Mouse (Mus musculus): ENCODE results near the gene Rora.

Gene Rora

DNA sequence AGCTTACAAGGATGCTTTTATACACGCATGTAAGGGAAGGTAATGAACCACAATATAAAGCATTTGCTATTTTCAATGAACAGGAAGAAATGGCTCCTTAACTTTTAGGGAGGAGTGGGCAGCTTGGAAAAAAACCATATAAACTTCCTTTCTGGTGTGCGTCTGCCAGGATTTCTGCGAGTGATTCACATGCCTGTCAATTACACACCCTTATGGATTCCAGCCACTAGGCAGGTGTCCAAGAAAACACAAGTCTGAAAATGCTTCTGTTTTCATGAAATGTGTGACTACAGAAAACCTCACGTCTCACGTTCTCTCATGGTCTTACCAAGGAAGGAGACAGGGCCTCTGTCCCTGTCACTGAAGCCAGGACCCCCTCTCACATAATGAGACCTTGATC is 560.2 kb downstream of the Rora start:
- DNase-seq (ENCODE audit: low spot score in 2 of 2), result peak in 1 of 2 experiments; percentile 25

DNA sequence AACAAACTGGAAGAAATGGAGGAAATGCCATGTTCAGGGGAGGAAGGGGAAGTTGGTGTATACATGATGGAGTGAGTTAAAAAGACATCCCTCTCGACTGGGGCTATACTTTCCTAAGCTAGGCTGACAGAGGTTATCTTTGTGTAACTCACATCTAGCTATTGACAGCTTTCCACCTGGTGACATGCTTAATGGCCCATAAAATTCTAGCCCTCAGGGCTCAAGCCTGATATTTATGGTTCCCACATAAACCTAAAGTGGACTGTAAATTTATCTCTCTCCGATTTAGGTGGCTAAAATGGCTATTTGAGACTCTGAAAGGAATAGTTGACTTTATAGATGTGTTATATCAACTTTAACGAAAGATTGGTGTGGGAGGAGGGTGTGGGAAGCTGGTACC is 571.3 kb downstream of the Rora start:
- DNase-seq (ENCODE audit: low spot score in 2 of 2), result no peak

- DNase-seq (ENCODE audit: low spot score in 2 of 2), result no peak
These were observed 572.8 kb downstream of the Rora start for GRCm38 (mm10) chr9:69226424-69226823.

DNA sequence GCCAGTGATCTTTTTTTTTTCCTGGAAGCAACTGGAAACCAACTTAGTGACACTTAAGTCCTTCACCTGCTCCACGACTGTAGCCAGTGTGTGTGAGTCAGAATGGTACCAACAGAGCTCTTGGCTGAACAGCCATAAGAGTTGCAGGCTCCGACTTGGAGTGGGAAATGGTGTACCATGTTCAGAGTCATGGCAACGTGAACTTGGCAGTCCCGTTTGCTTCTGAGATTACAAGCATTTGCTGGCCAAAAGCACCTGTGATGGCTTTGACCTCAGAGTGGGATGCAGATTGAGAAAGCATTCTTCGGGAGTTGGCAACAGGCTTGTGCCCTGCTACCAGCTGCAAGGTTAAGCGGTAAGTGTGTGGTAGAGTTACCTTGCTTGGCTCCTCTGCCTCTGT is 574.2 kb downstream of the Rora start:
- no peak for DNase-seq (ENCODE audit: low spot score in 2 of 2)

GRCm38 (mm10) chr9:69229935-69230334 is 576.3 kb downstream of the Rora start:
- DNase-seq (ENCODE audit: low spot score in 2 of 2), result peak in 1 of 2 experiments; percentile 6

DNA sequence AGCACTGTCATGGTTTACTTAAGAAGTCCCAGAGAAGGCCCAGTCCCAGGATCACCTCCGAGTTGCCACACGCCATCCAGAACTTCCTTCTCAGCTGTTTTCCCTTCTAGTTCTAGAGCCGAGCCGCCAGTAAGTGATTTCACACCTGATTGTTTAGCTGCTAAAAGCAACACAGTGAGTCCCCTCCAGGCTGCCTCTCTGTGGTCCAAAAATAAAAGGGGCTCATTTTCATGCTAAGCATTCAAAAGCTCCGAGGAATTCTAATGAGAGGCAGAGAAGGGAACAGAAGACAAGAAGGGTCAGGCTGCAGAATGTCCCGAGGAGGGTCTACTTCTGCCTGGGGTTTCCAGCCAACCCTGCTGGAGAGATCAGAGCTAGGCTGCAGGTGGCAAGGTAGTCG is 580.9 kb downstream of the Rora start:
- no peak for DNase-seq (ENCODE audit: low spot score in 2 of 2)

DNA sequence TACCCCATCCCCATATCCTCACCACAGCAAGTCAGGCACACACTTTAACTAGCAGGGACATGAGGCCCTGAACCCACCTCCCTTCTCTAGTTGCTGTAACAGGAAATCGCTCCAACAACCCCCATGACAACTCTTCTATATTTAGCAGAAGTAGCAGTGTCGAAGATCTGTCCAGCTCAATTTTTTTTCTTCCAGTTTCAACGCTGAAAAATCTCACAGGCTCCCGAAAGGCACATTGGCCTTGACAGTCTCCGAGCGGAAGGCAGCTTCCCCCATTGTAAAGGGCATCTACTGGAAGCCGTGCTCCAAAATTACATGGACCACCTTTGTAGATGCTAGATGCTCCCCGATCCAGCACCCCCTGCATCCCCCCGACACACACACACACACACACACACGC is 583.7 kb downstream of the Rora start:
- no peak for DNase-seq (ENCODE audit: low spot score in 2 of 2)

DNA sequence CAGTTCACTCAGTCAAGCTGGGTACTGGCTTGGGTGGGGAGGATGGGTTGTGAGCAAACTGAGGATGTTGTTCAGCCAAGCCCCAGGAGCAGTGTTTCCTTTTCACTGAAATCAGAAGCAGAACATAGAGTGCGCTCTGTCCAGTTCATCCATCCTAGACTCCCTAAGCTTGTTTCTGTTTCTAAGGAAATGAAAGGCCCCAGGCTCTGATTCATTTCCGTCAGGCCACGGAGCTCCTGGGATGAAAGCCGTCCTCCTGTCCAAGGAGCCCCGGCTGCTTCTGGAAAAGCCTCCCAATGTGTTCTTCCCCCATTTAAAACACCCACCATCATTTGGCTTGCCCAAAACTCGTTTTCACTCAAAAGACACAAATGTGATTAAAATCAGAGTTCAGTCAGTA is 589.0 kb downstream of the Rora start:
- no peak for DNase-seq (ENCODE audit: low spot score in 2 of 2)

DNA sequence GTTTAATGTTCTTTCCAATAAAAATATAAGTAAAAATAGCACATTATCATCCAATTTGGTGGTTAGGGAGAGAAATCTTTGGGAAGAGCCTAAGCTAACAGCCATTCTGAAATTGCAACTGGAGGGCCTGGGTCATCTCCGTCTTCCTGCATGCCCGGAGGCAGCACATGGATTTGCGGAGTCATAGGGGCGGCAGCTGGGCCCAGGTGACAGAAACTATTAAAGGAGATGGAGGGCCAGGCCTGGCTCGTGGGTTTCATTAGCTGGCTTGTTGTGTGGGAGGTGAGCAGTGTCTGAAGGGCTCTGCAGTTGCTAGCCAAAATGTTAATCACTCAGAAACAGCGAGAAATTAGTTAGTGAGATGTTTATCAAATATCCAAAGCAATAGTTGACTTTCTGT is 590.0 kb downstream of the Rora start:
- no peak for DNase-seq (ENCODE audit: low spot score in 2 of 2)

- no peak for DNase-seq (ENCODE audit: low spot score in 2 of 2)
These were observed 592.6 kb downstream of the Rora start for GRCm38 (mm10) chr9:69246225-69246624.

- DNase-seq (ENCODE audit: low spot score in 2 of 2), result no peak
These were observed 596.0 kb downstream of the Rora start for GRCm38 (mm10) chr9:69249586-69249985.

DNA sequence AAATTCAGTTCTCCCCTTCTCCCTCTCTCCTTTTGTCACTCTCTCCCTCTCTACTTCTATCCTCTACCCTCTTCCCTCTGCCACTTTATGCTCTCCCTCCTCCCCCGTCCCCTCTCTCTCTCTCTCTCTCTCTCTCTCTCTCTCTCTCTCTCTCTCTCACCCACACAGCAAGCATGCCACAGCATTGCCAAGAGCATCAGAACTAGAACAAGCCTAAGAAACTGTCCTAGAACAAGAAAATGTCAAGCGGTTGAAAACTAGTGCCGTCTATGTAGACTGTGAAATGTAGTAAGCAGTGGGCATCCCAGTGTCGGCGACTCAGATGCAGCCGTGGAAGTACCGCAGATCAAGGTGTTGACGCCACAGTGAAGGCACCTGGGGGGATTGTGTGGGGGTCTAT is 596.7 kb downstream of the Rora start:
- no peak for DNase-seq (ENCODE audit: low spot score in 2 of 2)

- DNase-seq (ENCODE audit: low spot score in 2 of 2), result no peak
These were observed 604.9 kb downstream of the Rora start for GRCm38 (mm10) chr9:69258506-69258905.

DNA sequence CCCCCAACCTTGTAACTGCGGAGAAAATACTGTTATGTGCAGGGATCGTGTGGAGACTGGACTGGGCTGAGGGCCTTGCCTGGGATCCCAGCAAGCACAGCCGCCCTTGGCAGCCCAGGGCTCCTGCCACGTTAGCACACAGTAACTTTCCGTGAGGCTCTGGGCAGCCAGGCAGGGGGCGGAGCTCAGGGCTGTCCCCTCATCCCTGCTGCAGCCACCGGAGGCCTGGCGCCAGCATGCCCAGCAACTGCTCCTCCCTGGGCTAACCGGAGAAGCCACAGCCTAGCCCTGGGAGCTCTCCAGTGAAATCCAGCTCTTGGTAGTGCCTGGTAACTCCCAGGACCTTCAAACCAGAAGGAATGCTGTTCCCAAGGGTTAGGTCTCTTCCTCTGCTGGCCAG is 605.8 kb downstream of the Rora start:
- DNase-seq (ENCODE audit: low spot score in 2 of 2), result peak; percentile 41 to 71

GRCm38 (mm10) chr9:69265151-69265550 is 611.6 kb downstream of the Rora start:
- peak in 1 of 2 experiments; percentile 11 for DNase-seq (ENCODE audit: low spot score in 2 of 2)

DNA sequence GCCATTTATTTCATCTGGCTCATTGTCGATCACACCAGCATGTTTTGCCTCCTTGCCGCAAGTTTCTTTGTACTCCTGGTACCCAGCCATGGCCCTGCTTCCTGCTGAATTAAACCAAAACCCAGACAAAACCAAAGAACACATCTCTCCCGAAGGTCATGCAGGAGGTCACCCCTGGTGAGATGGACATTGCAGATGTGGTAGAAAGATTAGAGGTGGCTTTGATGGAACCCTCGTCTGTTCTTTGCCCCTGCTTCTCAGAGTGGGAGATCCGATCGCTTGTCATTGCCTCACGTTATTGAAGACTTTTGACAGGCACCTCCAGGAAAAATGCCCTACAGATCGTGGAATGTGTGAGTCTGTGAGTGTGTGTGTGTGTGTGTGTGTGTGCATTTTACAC is 616.8 kb downstream of the Rora start:
- DNase-seq (ENCODE audit: low spot score in 2 of 2), result no peak

GRCm38 (mm10) chr9:69270931-69271330 is 617.3 kb downstream of the Rora start:
- no peak for DNase-seq (ENCODE audit: low spot score in 2 of 2)

GRCm38 (mm10) chr9:69272884-69273283 is 619.3 kb downstream of the Rora start:
- no peak for DNase-seq (ENCODE audit: low spot score in 2 of 2)

GRCm38 (mm10) chr9:69274766-69275485 is 621.3 kb downstream of the Rora start:
- no peak for DNase-seq (ENCODE audit: low spot score in 2 of 2)

DNA sequence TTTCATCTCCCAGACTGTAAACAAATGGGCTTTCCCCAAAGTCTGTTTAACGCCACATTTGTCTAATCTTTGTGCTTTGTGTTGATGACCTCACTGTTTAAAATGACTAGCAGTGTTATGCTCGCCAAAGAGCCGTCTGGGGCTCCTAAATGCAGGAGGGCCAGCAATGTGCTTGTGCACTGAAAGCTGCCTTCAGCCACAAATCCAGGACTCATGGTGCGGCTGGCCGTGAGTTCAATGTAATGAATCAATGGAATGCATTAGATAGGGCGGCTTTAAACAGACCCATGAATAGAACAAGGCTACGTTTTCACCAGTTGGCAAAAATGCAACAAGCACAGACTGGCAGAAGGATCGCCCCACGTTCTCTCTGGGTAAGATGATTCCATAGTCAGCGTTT is 623.7 kb downstream of the Rora start:
- DNase-seq (ENCODE audit: low spot score in 2 of 2), result no peak

DNA sequence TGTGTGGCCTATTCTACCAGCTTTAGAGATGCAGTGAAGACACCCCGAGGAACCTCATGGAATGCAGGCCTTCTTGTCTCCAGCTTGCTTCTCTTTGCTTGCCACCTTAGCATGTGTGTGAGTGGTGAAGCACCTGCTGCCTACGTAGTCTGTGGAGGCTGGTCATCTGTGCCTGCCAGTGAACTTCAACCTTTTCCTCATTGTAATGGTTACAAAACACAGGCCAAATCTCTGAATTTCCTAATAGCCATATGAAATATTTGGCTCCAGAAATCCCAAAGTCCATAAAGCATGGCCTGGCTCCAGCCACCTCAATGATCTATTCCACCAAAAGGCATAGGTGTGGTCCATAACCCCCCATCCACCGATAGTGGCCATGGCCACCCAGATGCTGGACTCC is 631.4 kb downstream of the Rora start:
- no peak for DNase-seq (ENCODE audit: low spot score in 2 of 2)

- no peak for DNase-seq (ENCODE audit: low spot score in 2 of 2)
These were observed 634.5 kb downstream of the Rora start for GRCm38 (mm10) chr9:69288113-69288512.

DNA sequence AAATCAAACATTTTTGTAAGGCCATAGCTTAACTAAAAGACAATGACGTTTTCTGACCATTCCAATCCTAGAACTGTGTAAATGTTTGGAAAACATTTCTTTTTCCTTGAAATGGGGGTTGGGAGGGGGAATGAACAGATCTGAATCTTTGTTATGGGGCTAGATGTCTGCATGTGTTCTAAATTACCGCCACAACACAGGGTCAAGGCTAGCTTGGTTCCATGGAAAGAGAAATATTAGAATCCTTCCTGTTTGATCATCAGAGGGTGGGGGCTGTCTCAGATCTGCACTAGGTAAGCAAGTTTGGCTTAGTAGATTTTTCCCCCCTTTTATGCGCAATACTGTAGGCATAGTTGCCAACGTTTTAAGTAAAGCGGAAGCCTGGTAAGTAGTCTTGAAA is 635.0 kb downstream of the Rora start:
- DNase-seq (ENCODE audit: low spot score in 2 of 2), result no peak

Measured in urinary bladder, postnatal 36 days (tissue).